Mouse (Mus musculus): ENCODE results near the gene Hspa1a. TPM values are rescaled to one million over a fixed set of nuclear protein-coding genes. Genes with fewer than 3 reads are reported as not detected.
"Not testable (repeated sequence)": the region's sequence is repeated elsewhere in the genome, so short reads cannot be mapped to it uniquely, and the experiment has no call there.

The Hspa1a gene
- polyA plus RNA-seq, 1 experiment from 2014 or later, result 0.94 TPM

DNA sequence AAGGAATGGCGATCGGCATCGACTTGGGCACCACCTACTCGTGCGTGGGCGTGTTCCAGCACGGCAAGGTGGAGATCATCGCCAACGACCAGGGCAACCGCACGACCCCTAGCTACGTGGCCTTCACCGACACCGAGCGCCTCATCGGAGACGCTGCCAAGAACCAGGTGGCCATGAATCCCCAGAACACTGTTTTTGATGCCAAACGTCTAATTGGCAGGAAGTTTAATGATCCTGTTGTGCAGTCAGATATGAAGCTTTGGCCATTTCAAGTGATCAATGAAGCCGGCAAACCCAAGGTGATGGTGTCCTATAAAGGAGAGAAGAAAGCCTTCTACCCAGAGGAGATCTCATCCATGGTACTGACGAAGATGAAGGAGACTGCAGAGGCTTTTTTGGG lies 5.0 kb upstream of the Hspa1a start:
- peaks cover 11% of the 10 kb centered on the region for H3K36me3 ChIP-seq (replicated peaks)
- peaks cover 22% of the 10 kb centered on the region for H3K4me1 ChIP-seq
- no peak overlapping the region for H3K4me3 ChIP-seq
- no peaks in the 10 kb centered on the region for H3K9me3 ChIP-seq
- peaks cover 18% of the 10 kb centered on the region for H3K27me3 ChIP-seq (ENCODE audit: poor library complexity, severe bottlenecking)
- no peak for DNase-seq (ENCODE audit: extremely low spot score, low spot score)
- no peak overlapping the region for H3K27ac ChIP-seq
- 95% methylated on average over 20 of the region's 20 CpGs for WGBS

DNA sequence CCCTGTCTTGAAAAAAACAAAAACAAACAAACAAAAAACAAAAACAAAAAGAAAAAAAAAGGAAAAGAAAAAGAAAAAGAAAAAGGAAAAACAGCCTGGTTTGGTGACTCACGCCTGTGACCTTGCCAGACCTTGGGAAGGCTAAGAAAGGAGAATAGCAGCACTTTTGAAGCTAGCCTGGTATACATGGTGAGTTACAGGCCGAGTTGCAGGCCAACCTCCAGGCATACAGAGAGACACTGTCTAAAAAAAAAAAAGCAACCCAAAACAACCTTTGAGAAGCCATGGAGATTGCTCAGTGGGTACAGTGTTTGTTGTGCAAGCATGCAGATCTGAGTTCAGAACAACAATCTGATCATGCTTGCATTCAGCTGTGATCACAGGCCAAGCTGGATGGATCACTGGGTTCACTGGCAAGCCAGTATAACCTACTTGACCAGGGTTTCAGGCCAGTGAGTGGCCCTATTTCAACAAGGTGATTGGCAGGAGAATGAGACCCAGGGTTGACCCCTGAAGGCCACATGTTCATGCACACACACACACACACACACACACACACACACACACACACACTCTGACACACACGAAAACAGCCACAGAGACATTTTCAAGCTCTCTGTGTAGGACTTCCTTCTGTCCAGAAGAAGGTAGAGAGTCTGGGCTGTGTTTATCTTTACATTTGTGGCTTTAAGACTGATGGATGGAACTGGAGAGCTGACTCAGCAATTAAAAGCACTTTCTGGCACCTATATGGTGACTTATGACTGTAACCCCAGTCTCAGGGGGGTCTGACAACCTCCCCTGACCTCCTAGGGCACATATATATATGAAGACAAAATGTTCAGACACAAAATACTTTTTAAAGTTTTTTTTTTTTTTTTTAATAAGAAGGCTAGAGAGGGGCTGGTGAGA lies 3.9 kb upstream of the Hspa1a start:
- Histone ChIP-seq H3K27ac (no peak overlapping the region), H3K9me3 (no peaks in the 10 kb centered on the region), H3K27me3 (ENCODE audit: poor library complexity, severe bottlenecking) (peaks cover 18% of the 10 kb centered on the region), H3K4me3 (no peak overlapping the region), H3K36me3 (replicated peaks) (peaks cover 11% of the 10 kb centered on the region), H3K4me1 (peaks cover 17% of the 10 kb centered on the region)
- 89% methylated on average over 3 of the region's 3 CpGs for WGBS
- no peak for DNase-seq (ENCODE audit: extremely low spot score, low spot score)

DNA sequence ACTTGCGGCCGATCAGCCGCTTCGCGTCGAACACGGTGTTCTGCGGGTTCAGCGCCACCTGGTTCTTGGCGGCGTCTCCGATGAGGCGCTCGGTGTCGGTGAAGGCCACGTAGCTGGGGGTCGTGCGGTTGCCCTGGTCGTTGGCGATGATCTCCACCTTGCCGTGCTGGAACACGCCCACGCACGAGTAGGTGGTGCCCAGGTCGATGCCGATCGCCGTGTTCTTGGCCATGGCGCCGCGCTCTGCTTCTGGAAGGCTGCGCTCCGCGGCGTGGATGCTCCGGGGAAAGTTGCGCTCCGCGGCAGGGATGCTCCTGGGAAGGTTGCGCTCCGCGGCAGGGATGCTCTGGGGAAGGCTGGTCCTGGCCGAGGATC lies 275 bp downstream of the Hspa1a start:
- not testable (repeated sequence) for H3K36me3 ChIP-seq (replicated peaks); H3K9me3 ChIP-seq; H3K27ac ChIP-seq; DNase-seq (ENCODE audit: extremely low spot score, low spot score); H3K4me1 ChIP-seq
- H3K4me3 ChIP-seq, result peak overlapping the region; percentile 57
- H3K27me3 ChIP-seq (ENCODE audit: poor library complexity, severe bottlenecking), result peaks cover 56% of the 10 kb centered on the region
- WGBS, result 2% methylated on average over 31 of the region's 43 CpGs

DNA sequence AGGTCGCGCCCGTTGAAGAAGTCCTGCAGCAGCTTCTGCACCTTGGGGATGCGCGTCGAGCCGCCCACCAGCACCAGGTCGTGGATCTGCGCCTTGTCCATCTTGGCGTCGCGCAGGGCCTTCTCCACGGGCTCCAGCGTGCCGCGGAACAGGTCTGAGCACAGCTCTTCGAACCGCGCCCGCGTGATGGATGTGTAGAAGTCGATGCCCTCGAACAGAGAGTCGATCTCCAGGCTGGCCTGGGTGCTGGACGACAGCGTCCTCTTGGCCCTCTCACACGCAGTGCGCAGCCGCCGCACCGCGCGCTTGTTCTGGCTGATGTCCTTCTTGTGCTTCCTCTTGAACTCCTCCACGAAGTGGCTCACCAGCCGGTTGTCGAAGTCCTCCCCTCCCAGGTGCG lies 1.1 kb downstream of the Hspa1a start:
- H3K4me1 ChIP-seq; H3K9me3 ChIP-seq; H3K4me3 ChIP-seq; H3K36me3 ChIP-seq (replicated peaks); H3K27ac ChIP-seq; DNase-seq (ENCODE audit: extremely low spot score, low spot score): not testable (repeated sequence)
- WGBS, result 43% methylated on average over 26 of the region's 37 CpGs
- H3K27me3 ChIP-seq (ENCODE audit: poor library complexity, severe bottlenecking), result peaks cover 64% of the 10 kb centered on the region

DNA sequence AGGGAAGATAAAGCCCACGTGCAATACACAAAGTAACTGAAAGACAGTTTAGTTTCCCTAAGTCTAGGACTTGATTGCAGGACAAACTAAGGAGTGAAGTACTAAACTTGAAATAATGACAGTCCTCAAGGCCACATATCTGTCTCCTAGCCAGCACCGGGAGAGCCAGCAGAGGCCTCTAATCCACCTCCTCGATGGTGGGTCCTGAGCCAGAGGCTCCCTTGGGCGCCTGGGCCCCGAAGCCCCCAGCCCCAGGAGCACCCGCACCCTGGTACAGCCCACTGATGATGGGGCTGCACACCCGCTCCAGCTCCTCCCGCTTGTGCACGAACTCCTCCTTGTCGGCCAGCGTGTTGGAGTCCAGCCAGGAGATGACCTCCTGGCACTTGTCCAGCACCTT lies 2.1 kb downstream of the Hspa1a start, which contains the start of gene Gm20481:
TSS of gene Gm20481 (plus strand) at position 91 of the 400 bp plus-strand sequence.
- WGBS, result 75% methylated on average over 8 of the region's 11 CpGs
- DNase-seq (ENCODE audit: extremely low spot score, low spot score); H3K9me3 ChIP-seq; H3K36me3 ChIP-seq (replicated peaks); H3K4me3 ChIP-seq; H3K27ac ChIP-seq: not testable (repeated sequence)
- peaks cover 12% of the 10 kb centered on the region for H3K4me1 ChIP-seq
- peaks cover 73% of the 10 kb centered on the region for H3K27me3 ChIP-seq (ENCODE audit: poor library complexity, severe bottlenecking)

GRCm38 (mm10) chr17:34965627-34966026 lies 6.3 kb downstream of the Hspa1a start:
- 83% methylated on average over 5 of the region's 5 CpGs for WGBS
- Histone ChIP-seq H3K27ac (no peak overlapping the region), H3K27me3 (ENCODE audit: poor library complexity, severe bottlenecking) (peaks cover 87% of the 10 kb centered on the region)

DNA sequence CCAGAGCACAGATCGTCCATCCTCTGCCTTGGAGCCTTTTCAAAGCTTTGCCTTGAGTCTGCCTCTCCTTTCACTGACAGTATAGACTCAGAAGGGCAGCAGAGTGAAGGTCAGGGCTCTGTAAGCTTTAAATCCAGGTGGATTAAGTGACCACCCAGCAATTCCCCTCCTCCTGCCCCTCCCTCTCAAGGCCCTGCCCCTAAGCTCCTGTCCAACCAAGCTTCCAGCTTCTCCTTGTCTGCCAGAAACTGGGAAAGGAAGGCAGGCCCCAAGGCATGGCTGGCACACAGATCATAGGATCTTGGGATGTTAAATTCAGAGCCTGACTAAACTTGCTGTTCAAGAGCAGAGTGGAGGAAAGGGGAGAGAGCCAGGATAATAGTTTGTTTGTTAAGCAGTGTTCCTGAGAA lies 7.3 kb downstream of the Hspa1a start:
- 7% methylated on average over 1 of the region's 1 CpGs for WGBS
- Histone ChIP-seq H3K27ac (0 out of 2 replicates have a peak overlapping the region, but pooled peaks have one; percentile 15), H3K27me3 (ENCODE audit: poor library complexity, severe bottlenecking) (peaks cover 84% of the 10 kb centered on the region), H3K9me3 (no peaks in the 10 kb centered on the region), H3K4me3 (no peak overlapping the region), H3K36me3 (replicated peaks) (no peaks in the 10 kb centered on the region), H3K4me1 (peaks cover 17% of the 10 kb centered on the region)
- DNase-seq (ENCODE audit: extremely low spot score, low spot score), result no peak

More at GRCm38 (mm10) chr17:34965627-34966026, 6.3 kb downstream of the Hspa1a start:
- Histone ChIP-seq H3K36me3 (replicated peaks) (no peaks in the 10 kb centered on the region), H3K9me3 (no peaks in the 10 kb centered on the region), H3K4me1 (peaks cover 8% of the 10 kb centered on the region), H3K4me3 (no peak overlapping the region)
- no peak for DNase-seq (ENCODE audit: extremely low spot score, low spot score)

DNA sequence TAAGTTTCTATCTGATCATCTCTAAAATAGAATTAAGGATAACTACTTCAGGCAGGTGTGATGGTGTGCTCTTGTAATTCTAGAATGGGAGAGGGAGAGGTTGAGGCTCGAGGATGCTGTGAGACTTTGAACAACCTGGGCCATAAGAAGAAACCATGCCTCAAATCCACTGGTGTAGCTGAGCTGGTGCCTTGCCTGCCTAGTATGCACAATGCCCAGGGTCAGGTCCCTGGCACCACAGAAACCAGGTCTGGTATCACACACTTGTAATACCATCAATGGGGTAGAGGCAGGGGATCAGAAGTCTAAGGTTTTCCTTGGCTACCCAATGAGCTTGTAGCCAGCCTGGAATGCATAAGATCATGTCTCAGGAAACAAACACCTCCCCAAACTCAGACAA lies 9.1 kb downstream of the Hspa1a start:
- Histone ChIP-seq H3K4me1 (peaks cover 21% of the 10 kb centered on the region), H3K9me3 (no peaks in the 10 kb centered on the region), H3K27ac (no peak overlapping the region), H3K36me3 (replicated peaks) (no peaks in the 10 kb centered on the region), H3K4me3 (no peak overlapping the region), H3K27me3 (ENCODE audit: poor library complexity, severe bottlenecking) (peaks cover 68% of the 10 kb centered on the region)
- 68% methylated on average over 1 of the region's 1 CpGs for WGBS
- DNase-seq (ENCODE audit: extremely low spot score, low spot score), result no peak

DNA sequence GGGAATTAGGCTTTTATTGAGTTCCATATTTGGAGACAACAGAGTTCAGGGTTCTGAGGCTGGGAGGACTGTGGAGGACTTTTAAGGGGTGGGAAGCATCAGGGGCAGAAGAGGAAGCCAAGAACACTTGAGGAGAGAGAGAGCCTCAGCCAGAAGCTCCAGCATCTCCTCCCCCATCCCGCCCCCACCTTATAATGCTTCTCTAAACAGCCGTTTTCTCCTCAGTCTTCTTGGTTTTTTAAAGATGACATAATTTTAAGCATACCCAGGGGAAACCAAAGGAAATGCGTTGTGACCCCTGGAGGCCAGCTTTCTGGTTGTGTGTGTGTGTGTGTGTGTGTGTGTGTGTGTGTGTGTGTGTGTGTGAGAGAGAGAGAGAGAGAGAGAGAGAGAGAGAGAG lies 9.8 kb downstream of the Hspa1a start:
- no peak for DNase-seq (ENCODE audit: extremely low spot score, low spot score)
- H3K27ac ChIP-seq, result no peak overlapping the region
- peaks cover 21% of the 10 kb centered on the region for H3K4me1 ChIP-seq
- H3K9me3 ChIP-seq, result no peaks in the 10 kb centered on the region
- H3K27me3 ChIP-seq (ENCODE audit: poor library complexity, severe bottlenecking), result peaks cover 67% of the 10 kb centered on the region
- WGBS, result 48% methylated on average over 3 of the region's 3 CpGs
- no peaks in the 10 kb centered on the region for H3K36me3 ChIP-seq (replicated peaks)
- no peak overlapping the region for H3K4me3 ChIP-seq

DNA sequence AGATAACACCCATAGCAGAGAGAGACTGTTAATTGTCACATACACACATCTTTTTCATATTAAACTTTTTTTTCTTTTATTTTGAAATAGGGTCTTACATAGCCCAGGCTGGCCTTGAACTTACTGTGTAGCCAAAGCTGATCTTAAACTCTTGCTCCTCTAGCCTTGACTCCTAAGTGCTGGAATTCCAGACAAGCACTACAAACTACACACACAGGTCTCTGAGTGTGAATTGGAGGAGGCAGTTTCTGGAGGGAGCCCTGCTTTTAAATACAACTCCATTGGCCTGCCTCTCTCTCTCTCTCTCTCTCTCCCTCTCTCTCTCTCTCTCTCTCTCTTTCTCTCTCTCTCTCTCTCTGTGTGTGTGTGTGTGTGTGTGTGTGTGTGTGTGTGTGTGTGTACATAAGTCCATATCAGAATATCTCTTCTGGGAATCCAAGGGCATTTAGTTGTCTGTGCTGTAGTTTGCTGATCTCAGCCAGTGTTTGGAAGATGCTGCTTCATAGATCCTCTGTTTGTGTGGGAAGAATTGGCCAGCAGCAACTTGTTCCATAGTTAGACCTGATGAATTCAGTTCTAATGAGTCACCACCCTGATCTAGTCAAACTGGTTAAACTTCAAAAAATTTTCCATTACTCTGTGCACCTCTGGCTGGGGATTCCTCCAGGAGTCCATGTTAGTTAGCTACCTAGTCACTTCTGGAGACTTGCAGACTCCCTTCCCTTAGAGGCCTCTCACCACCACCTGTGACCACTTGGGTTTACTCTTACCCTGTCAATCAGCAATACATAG lies 11.1 kb downstream of the Hspa1a start:
- no peak overlapping the region for H3K4me3 ChIP-seq
- H3K27me3 ChIP-seq (ENCODE audit: poor library complexity, severe bottlenecking), result peaks cover 66% of the 10 kb centered on the region
- H3K4me1 ChIP-seq, result peaks cover 21% of the 10 kb centered on the region
- H3K27ac ChIP-seq, result no peak overlapping the region
- H3K36me3 ChIP-seq (replicated peaks), result no peaks in the 10 kb centered on the region
- no peaks in the 10 kb centered on the region for H3K9me3 ChIP-seq
- no peak for DNase-seq (ENCODE audit: extremely low spot score, low spot score)

GRCm38 (mm10) chr17:34959881-34960515 lies 12.0 kb downstream of the Hspa1a start:
- peak; percentile 40 for DNase-seq (ENCODE audit: extremely low spot score, low spot score)
- 12% methylated on average over 12 of the region's 12 CpGs for WGBS
- Histone ChIP-seq H3K27me3 (ENCODE audit: poor library complexity, severe bottlenecking) (peaks cover 67% of the 10 kb centered on the region), H3K9me3 (no peaks in the 10 kb centered on the region), H3K4me1 (peaks cover 20% of the 10 kb centered on the region), H3K36me3 (replicated peaks) (no peaks in the 10 kb centered on the region), H3K4me3 (peak overlapping the region; percentile 62), H3K27ac (peak overlapping the region; percentile 92)

DNA sequence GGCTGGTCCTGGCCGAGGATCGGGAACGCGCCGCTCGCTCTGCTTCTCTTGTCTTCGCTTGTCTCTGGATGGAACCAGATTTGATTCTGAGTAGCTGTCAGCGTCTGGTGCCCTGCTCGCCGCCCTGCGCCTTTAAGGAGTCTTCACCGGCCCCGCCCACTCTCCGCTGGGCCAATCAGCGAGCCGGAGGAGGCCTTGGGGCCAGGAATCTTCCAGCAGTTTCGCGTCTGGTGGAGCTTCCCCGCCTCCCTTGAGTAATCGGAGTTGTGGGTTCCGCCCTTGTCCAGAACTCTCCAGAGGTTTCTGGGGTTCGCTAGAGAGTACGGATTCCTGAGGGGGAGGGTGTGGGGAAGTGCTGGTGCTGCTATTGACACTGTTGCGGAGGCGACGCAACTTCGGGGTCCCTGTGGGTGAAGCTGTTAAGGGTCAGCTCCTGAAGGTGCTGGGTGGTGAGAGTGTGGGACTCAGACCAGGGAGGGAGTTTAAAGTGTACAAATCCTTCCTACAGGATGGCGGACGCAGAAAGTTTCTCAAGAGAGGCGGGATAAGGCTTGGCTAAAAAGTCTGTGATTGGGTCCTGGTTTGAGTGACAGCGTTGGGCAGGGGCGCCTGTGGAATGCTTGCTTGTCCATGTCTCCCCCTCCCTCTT lies 12.7 kb downstream of the Hspa1a start, which contains the start of gene Hspa1b:
TSS of gene Hspa1b (minus strand) at position 109 of the 649 bp plus-strand sequence.
- peak within 1 kb of the TSS; percentile 62 for H3K4me3 ChIP-seq
- peaks cover 66% of the 10 kb centered on the region for H3K27me3 ChIP-seq (ENCODE audit: poor library complexity, severe bottlenecking)
- under 1% methylated on average over 32 of the region's 32 CpGs for WGBS
- peaks cover 12% of the 10 kb centered on the region for H3K4me1 ChIP-seq
- H3K27ac ChIP-seq, result peak within 1 kb of the TSS; percentile 92
- not testable (repeated sequence) for H3K9me3 ChIP-seq; H3K36me3 ChIP-seq (replicated peaks)
- DNase-seq (ENCODE audit: extremely low spot score, low spot score), result peak; percentile 80
